Mouse (Mus musculus) macrophage (primary cell): ENCODE results near the gene Atad3a. TPM values are rescaled to one million over a fixed set of nuclear protein-coding genes. Genes with fewer than 3 reads are reported as not detected.
A peak's percentile ranks its signal among the peaks of the same experiment; 100 is the strongest.

Experiments
- H3K27ac ChIP-seq: fragments of 350-480 bp; formaldehyde crosslinking; 2 replicates; pipeline ENCODE4 v1.9.0; 2021
- H3K36me3 ChIP-seq: fragments of 350-480 bp; formaldehyde crosslinking; 2 replicates; pipeline ENCODE4 v1.9.0; 2021; ENCODE audit errors: inconsistent target
- H3K4me3 ChIP-seq: fragments of 350-480 bp; formaldehyde crosslinking; 2 replicates; pipeline ENCODE4 v1.9.0; 2021; ENCODE audit errors: inconsistent target
- H3K79me2 ChIP-seq: fragments of 350-480 bp; formaldehyde crosslinking; 2 replicates; pipeline ENCODE4 v1.9.0; 2021; ENCODE audit errors: inconsistent target
- WGBS: methylation state at CpG from one replicate; pipeline ENCODE4 v1.1.7; 2026; ENCODE audit warnings: inconsistent platforms; ENCODE audit not compliant: missing documents; 5-methylcytosine and 5-hydroxymethylcytosine counted together
- polyA plus RNA-seq: library from polyadenylated mRNA; stranded (reverse); fragments of 250-400 nt; gene quantifications from 3 replicates; pipeline ENCODE4 v1.2.4, GENCODE M21; 2018; ENCODE audit warnings: inconsistent platforms

Atad3a gene
- polyA plus RNA-seq, 1 experiment from 2014 or later, result 11.3 TPM

DNA sequence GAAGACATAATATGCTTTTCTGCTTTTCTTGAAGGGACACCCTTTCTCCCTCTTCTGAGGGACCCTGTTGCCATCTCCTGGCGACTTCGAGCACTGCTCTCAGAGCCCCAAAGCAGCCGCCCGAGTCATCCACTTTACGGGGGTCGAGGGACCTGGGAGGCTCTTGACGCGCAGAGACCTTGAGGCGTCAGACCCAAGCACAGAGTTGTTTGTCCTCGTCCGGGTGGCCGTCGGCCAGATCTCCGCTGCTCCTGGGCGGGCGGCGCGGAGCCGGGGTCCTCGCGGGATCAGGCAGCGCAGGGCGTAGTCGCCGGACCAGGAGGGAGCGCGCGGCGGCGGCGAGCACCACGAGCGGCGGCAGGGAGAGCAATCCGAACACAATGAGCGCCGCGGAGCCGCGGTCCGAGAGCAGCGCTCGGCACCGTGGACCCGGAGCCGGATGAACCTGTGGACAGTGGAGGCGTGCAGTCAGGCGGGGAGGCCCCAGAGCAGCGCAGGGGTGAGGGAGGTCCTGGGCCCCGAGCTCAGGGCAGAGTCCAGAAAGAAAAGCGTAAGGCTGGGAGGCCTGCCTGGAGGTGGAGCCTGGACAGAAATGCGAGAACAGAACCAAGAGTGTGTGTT is 23.3 kb upstream of the Atad3a start:
- H3K79me2 ChIP-seq, result no peaks in the 10 kb centered on the region
- no peaks in the 10 kb centered on the region for H3K36me3 ChIP-seq
- peak overlapping the region; percentile 13; the same call in 1 of the 2 replicates for H3K4me3 ChIP-seq
- 2% methylated on average over 52 of the region's 52 CpGs for whole genome bisulfite sequencing
- no peak overlapping the region for H3K27ac ChIP-seq

DNA sequence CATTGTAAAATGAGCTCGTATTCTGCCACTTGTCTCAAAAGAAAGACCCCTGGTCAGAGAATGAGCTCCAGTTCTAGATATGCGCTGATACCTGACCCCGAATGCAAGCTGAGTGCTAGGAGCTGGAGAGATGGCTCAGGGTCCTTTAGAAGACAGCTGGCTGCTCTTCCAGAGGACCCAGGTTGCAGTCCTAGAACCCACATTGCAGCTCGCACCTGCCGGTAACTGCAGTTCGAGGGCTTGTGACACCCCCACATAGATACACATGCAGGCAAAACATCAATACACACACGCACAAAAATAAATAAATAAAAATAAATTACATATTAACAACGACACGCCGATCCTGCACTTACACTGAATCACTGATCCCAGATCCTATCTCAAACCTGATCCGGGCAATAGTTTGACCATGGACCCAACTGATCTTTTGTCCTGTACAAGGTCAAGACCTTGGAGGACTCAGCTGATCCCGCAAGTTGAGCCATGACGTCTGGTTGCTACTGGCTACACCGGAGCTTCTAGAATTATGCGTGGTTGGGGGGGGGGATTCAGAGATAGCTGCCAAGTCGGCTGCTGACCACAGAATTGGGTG is 22.7 kb upstream of the Atad3a start:
- H3K4me3 ChIP-seq, result peak overlapping the region; percentile 13; the same call in 1 of the 2 replicates
- no peak overlapping the region for H3K27ac ChIP-seq
- no peaks in the 10 kb centered on the region for H3K79me2 ChIP-seq
- no peaks in the 10 kb centered on the region for H3K36me3 ChIP-seq
- WGBS, result 51% methylated on average over 15 of the region's 16 CpGs

DNA sequence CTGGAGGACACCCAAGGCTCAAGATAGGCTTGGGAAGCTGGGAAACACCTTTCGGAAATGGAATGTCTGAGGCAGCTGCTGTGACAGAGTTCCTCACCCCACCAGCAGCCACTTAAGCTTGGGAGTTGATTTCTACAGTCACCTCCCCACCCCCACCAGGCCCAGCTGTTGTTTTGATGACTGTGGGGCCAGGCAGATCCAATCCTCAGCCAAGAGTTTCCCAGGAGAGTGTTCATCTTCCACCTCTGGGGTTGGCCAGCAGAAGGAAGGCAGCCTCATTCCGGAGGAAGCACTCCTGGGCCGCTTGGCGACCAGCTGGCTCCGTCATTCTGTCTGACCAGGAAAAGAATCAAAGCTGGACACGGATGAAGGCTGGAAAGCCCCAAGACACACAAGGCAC is 20.0 kb upstream of the Atad3a start:
- Histone ChIP-seq H3K27ac (no peak overlapping the region), H3K36me3 (no peaks in the 10 kb centered on the region), H3K4me3 (no peak overlapping the region), H3K79me2 (no peaks in the 10 kb centered on the region)
- WGBS, result 89% methylated on average over 6 of the region's 6 CpGs

DNA sequence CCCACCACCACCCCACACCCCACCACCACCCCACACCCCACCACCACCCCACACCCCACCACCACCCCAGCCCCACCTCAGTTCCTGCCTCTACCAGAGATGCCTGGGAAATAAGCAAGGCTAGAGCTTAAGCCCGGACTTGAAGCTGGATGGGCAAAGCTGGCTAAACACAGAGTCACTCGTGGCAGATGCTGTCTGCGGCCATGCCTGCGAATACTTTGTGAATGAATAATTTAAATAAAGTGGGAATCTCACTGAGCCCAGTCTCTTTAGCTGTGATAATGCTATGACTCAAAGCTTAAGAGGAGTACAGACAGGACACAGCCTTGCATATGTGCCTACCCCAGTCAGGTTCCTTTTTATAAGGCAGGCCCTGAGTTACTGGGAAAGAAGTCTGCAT is 18.6 kb upstream of the Atad3a start:
- 88% methylated on average over 4 of the region's 4 CpGs for WGBS
- Histone ChIP-seq H3K79me2 (no peaks in the 10 kb centered on the region), H3K27ac (no peak overlapping the region), H3K4me3 (no peak overlapping the region), H3K36me3 (no peaks in the 10 kb centered on the region)

DNA sequence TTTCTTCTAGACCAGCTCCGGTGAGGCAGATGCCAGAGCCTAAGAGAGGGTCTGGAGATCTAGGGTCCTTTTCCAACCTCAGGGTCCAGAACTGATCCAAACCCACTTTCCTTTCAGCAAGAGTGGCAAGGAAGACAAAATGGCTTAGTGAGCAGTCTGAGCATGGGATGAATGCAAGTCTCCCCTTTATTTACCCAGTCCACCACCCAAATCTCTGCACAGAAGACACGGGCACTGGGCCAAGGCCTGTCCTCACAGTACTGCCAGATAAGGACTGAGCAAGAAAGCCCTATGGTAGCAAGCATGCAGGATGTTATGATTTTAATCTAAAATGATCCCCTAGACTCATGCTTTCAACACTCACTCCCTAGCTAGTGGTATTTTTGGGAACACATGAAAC is 16.9 kb upstream of the Atad3a start:
- H3K4me3 ChIP-seq, result no peak overlapping the region
- 100% methylated on average over 2 of the region's 2 CpGs for WGBS
- no peak overlapping the region for H3K27ac ChIP-seq
- no peaks in the 10 kb centered on the region for H3K79me2 ChIP-seq
- H3K36me3 ChIP-seq, result no peaks in the 10 kb centered on the region

DNA sequence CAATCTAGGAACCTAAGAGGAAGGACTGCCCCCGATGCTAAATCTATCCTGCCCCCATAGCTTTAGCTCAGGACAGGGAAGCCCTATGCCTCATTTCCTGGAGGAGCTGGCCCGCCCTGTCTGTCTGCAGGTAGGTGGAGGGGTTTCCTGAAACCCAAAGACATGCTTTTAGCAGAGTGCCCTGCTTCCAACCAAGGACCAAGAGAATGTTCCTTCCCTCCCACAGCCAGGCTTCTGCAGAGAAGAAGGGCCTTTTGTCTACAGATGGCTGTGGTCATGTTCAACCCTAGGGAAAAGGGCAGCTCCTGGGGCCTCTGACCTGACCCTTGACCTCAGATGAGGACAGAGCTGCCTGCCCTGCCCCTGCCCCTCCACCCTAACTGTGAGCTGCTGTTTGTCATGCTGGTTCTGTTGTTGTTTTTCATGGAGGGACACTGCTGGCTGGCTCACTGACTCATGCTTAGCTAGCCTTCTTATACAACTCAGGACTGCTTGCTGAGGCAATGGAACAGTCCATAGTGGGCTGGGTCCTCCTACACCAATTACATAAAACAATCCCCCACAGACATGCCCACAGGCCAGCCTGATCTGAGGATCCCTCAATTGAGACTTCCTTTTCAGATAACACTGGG is 15.9 kb upstream of the Atad3a start:
- Histone ChIP-seq H3K27ac (no peak overlapping the region), H3K4me3 (no peak overlapping the region)
- 58% methylated on average over 2 of the region's 2 CpGs for whole genome bisulfite sequencing

DNA sequence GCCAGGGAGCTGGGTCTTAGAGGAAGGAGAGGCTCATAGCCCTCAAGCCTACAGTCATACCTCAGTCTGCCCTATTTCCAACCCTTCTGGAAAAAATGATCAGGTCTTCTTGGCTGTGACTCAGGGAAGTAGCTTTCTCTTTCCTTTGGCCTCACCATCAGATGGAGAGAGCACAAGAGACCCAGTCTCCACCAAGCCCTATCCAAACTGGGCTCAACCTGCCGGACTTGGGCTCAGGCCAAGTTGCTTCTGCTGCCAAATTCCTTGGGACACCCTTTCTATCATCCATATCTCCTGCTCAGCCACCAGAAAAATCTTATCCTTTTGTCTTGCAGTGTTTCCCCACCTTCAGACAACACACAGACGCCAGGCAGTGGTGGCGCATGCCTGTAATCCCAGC is 15.0 kb upstream of the Atad3a start:
- Histone ChIP-seq H3K4me3 (no peak overlapping the region), H3K36me3 (no peaks in the 10 kb centered on the region), H3K79me2 (no peaks in the 10 kb centered on the region), H3K27ac (no peak overlapping the region)
- 96% methylated on average over 3 of the region's 3 CpGs for WGBS

More for the DNA sequence above, 15.9 kb upstream of the Atad3a start:
- no peaks in the 10 kb centered on the region for H3K36me3 ChIP-seq
- no peaks in the 10 kb centered on the region for H3K79me2 ChIP-seq

DNA sequence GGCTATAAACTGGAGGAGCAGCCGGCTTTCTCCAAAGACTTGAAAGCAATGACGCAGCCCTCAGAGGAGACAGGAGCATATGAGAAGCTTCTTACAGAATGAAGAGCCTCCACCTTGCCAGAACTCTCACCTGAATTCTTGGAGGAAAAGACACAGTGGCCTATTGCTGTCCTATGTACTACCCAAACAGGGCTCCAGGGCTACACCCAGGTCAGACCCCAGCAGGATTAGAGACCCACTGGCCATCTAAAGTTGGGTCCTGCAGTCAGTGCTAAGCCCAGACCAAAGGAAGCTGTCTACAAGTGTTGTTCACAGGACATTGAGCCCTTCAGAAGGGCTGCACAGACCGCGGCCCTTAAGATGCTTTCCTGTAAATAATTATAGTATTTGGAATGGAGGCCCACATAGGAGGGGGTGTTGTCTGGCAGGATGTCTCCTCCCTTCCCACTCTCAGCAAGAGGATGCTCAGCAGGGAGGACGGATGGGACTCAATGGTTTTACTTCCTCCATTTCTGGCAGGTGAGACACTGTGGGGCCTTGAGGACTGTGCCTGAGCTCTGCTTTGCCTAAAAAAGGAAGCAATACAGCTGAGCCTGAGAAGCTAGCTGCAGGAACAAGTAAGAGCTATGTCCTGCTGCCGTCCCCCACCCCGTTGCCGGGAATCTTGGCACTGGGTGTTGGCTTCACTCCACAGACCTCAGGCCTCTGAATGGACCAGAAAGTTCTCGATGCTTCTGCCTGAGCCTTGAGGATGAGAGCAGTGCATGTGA is 14.3 kb upstream of the Atad3a start:
- 23% methylated on average over 9 of the region's 9 CpGs for WGBS
- H3K4me3 ChIP-seq, result no peak overlapping the region
- H3K27ac ChIP-seq, result no peak overlapping the region
- H3K36me3 ChIP-seq, result no peaks in the 10 kb centered on the region
- no peaks in the 10 kb centered on the region for H3K79me2 ChIP-seq

DNA sequence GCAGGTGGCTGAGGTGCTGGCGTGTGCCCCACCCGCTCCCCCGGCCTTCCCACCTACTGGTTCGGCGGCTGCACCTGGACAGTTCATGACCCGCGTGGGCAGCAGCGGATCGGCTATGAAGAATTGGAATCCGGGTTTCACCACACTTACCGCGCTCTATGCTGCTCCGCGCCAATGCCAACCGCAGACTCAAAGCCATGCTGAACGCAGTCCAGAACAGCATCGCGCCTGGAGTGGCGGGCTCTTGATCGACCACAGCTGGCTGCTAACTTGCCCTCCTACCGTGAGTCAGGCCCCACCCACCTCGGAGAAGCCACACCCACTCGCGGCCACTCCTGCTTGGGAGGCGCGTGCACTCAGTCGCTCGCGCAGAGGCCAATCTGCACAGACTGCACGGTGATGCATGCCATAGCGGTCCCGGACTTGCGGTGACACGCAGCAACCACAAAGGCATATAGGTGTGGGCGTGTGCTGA is 13.4 kb upstream of the Atad3a start, which contains the start of gene Vwa1:
Vwa1 (minus strand) TSS at position 419 of the 475 bp plus-strand sequence.
- no peak within 1 kb of the TSS for H3K27ac ChIP-seq
- H3K36me3 ChIP-seq, result no peaks in the 10 kb centered on the region
- 1% methylated on average over 35 of the region's 35 CpGs for WGBS
- H3K4me3 ChIP-seq, result no peak within 1 kb of the TSS
- no peaks in the 10 kb centered on the region for H3K79me2 ChIP-seq

DNA sequence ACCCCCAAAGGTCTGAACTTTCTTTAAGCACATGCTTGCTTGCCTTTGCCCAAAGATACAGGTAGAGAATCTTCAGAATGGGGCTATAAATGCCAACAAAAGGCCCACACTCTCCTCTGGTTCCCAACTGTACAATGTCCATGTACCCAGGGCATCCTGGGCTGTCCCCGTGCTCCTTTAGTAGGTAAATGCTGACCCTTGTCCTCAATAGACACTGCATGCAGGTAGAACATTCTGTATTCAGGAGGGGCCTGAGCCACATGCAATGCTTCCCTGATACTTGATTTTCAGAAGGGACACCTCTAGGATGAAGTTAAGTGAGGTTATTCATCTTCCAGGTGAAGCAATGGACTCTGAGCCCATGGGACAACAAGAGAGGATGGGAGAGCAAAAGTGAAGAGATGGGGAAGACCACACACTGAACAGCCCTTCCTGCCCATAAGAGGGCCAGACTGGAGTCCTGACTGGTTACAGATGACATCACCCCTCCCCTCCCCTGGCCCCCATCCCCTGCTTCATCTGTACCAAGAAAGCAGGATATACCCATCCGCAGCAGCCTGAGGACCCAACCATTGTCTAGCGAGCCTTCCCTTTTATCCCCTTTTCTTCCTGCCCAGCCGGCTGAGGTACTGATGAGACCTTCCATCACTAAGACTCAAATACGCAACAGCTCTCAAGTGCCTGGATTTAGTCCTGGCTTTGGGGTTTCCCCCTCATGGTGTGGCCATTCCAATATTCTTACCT is 12.6 kb upstream of the Atad3a start:
- H3K79me2 ChIP-seq, result no peaks in the 10 kb centered on the region
- 60% methylated on average over 5 of the region's 5 CpGs for WGBS
- H3K27ac ChIP-seq, result no peak overlapping the region
- H3K36me3 ChIP-seq, result no peaks in the 10 kb centered on the region
- no peak overlapping the region for H3K4me3 ChIP-seq

DNA sequence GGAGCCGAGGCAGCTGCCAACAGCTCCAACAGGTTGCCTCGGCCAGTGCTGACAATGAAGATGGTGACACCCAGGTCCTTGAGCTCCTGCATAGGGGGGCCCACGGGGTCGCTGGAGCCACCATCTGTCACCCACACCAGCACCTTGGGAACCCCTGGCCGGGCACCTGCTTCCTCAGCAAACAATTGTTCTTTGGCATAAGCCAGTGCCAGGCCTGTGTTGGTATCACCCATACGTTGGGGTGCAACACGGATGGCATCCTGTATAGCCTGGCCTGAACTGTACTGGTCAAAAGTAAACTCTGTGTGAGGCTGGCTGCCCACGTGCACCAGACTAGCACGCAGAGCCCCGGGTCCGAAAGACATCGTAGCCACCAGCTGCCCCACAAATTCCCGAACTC is 11.9 kb upstream of the Atad3a start:
- Histone ChIP-seq H3K79me2 (no peaks in the 10 kb centered on the region), H3K4me3 (no peak overlapping the region), H3K27ac (no peak overlapping the region), H3K36me3 (no peaks in the 10 kb centered on the region)
- 87% methylated on average over 13 of the region's 13 CpGs for WGBS

DNA sequence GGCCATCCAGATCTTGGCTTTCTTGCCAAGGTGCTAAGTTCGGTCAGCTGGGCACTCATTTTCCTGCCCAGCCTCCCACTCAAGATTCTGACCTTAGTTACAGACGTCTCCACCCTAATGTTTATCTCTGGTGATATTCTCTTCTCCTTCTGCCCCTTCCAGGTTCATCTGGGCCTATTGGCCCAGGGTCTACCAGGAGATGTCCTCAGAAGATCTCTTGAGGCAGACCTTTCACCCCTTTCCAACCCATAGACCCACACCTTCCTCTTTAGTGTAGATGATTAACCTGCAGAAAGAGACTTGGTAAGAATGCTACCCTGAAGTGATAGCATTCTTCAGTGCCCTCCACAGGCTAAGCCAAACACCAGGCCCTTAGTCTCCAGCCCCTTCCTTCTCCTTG is 10.8 kb upstream of the Atad3a start:
- 94% methylated on average over 2 of the region's 2 CpGs for WGBS

DNA sequence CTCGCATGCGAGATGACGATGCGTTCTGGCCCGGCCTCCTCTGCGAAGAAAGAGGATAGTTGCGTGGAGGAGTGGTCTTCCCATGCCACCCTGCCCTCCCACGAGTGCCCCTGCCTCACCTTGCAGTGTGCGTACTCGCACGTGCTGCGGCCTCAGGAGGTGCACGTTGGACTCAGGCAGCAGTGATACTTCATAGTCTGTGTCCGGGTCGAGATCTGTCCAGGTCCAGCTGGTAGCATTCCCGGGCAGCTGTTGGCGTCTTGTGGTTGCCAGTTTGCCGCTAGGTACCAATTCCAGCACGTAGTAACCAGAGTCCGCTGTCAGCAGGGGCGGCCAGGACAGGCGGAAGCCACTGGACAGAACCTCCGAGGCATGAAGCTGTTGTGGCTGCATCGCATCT is 9.7 kb upstream of the Atad3a start:
- H3K79me2 ChIP-seq, result no peaks in the 10 kb centered on the region
- no peak overlapping the region for H3K4me3 ChIP-seq
- whole genome bisulfite sequencing, result 81% methylated on average over 24 of the region's 24 CpGs
- H3K27ac ChIP-seq, result no peak overlapping the region
- no peaks in the 10 kb centered on the region for H3K36me3 ChIP-seq

More for the DNA sequence above, 10.8 kb upstream of the Atad3a start:
- H3K4me3 ChIP-seq, result no peak overlapping the region
- H3K36me3 ChIP-seq, result no peaks in the 10 kb centered on the region
- H3K79me2 ChIP-seq, result no peaks in the 10 kb centered on the region
- H3K27ac ChIP-seq, result no peak overlapping the region

DNA sequence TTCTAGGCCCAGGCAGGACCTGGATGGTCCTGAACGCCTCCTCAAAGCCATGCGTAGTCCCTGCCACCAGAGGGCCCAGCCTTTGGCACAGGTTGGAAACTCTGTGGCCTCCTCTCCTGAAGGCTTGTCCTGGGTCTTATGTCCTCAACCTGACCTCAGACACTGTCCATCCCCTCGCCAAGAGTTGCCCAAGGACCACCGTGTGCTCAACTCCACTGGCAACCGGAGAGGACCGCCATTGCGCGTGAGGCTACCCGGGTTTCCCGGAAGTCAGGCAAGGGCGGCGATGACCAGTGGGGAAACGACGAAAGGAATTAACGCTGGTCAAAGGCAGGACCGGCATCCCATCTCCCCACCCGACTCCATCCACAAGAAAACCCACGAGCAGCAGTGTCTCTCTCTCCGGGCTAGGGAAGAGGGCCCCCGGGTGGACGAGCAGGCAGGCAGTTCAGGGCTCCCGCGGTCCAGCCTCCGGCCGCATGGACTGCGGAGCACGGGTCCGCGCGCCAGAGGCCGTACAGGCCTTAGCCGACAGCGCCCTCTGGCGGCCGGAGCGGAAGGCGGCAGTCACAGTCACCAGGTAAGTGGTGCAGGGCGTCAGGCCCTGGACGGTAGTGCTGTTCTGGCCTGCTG is 9.1 kb upstream of the Atad3a start:
- Histone ChIP-seq H3K4me3 (peak overlapping the region; percentile 45), H3K36me3 (no peaks in the 10 kb centered on the region), H3K27ac (peak overlapping the region; percentile 36), H3K79me2 (no peaks in the 10 kb centered on the region)
- WGBS, result 0% methylated on average over 39 of the region's 39 CpGs
